Mouse (Mus musculus) hindbrain, embryonic 14.5 days (tissue): Measurements from ENCODE around the gene Sipa1l3. TPM values are rescaled to one million over a fixed set of nuclear protein-coding genes. Genes with fewer than 3 reads are reported as not detected.

Experiments used
- ATAC-seq: fragments of 200-750 bp; cut with Nextera tagmentation; 2 replicates; pipeline ENCODE4 v1.8.0; 2017; ENCODE audit warnings: moderate number of reproducible peaks, mild to moderate bottlenecking, moderate TSS enrichment, moderate library complexity; ENCODE audit not compliant: low FRiP score
- DNase-seq: peaks from one replicate; pipeline ENCODE4 v3.0.0-alpha.2; 2015; ENCODE audit warnings: low spot score
- H3K27ac ChIP-seq: fragments of 300-500 bp; sonication (generic); 2 replicates; pipeline ENCODE4 v1.5.1; 2014; ENCODE audit warnings: mild to moderate bottlenecking, moderate library complexity
- H3K27me3 ChIP-seq: fragments of 300-500 bp; sonication (generic); 2 replicates; pipeline ENCODE4 v1.6.1; 2014; ENCODE audit warnings: mild to moderate bottlenecking, low read length, mixed read lengths; ENCODE audit not compliant: control insufficient read depth, insufficient read depth
- H3K36me3 ChIP-seq: fragments of 300-500 bp; sonication (generic); replicated peaks from 2 replicates; pipeline ENCODE4 v1.6.1; 2014; ENCODE audit not compliant: control insufficient read depth, insufficient read depth
- H3K4me1 ChIP-seq: fragments of 300-500 bp; sonication (generic); replicated peaks from 2 replicates; pipeline ENCODE4 v1.6.1; 2014; ENCODE audit warnings: antibody characterized with exemption, low read length, mixed read lengths; ENCODE audit not compliant: control insufficient read depth, insufficient read depth
- H3K4me2 ChIP-seq: fragments of 300-500 bp; sonication (generic); replicated peaks from 2 replicates; pipeline ENCODE4 v1.6.1; 2014; ENCODE audit warnings: mild to moderate bottlenecking, moderate library complexity
- H3K4me3 ChIP-seq: fragments of 300-500 bp; sonication (generic); replicated peaks from 2 replicates; pipeline ENCODE4 v1.5.1; 2014; ENCODE audit warnings: mild to moderate bottlenecking, low read length
- H3K9ac ChIP-seq: fragments of 300-500 bp; sonication (generic); 2 replicates; pipeline ENCODE4 v1.6.1; 2014
- H3K9me3 ChIP-seq: fragments of 300-500 bp; sonication (generic); 2 replicates; pipeline ENCODE4 v1.6.1; 2016; ENCODE audit warnings: low read length; ENCODE audit not compliant: control insufficient read depth
- WGBS: fragments of 180-500 bp; shearing (Covaris S2); extraction: QIAGEN DNeasy Blood & Tissue Kit; methylation state at CpG from one replicate; pipeline ENCODE4 v1.1.7; 2014; 5-methylcytosine and 5-hydroxymethylcytosine counted together
- polyA plus RNA-seq: library from polyadenylated mRNA; unstranded; fragments of >200 nt; fragmentation: Nextera tagmentation; extraction: Ambion mirVana; gene quantifications from 2 replicates; pipeline ENCODE4 v1.2.1, GENCODE M21; 2014

Gene Sipa1l3
- polyA plus RNA-seq, 1 experiment from 2014 or later = 21.4 TPM

DNA sequence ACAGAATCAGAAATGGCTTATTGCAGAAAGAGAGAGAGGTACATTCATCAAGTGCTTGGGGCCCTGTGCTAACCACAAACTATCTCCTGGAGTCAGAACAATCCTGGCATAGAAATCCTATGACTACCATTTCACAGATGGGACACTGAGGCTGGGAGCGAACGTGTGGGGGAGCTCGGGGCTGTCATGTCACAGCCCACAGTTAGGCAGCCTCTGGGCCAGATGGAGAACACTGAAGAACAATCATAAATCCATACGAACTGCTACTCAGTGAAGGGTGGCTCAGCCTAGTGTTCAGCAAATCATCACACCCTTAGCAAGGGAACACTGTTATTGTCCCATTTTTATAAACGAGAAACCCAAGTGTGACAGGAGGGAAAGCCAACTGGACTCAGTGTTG, 1.3 kb downstream of the Sipa1l3 start:
- ATAC-seq (no peak), DNase-seq (no peak)
- no peaks in the 10 kb centered on the region for H3K27me3 ChIP-seq
- peaks cover 13% of the 10 kb centered on the region for H3K4me1 ChIP-seq
- WGBS = 63% methylated on average over 5 of the region's 5 CpGs
- H3K9ac ChIP-seq = peak overlapping the region; percentile 65; the same call in 1 of the 2 replicates
- peak overlapping the region; percentile 80 for H3K4me2 ChIP-seq
- no peaks in the 10 kb centered on the region for H3K9me3 ChIP-seq
- peak overlapping the region; percentile 57 for H3K4me3 ChIP-seq
- no peak overlapping the region for H3K27ac ChIP-seq
- no peaks in the 10 kb centered on the region for H3K36me3 ChIP-seq

DNA sequence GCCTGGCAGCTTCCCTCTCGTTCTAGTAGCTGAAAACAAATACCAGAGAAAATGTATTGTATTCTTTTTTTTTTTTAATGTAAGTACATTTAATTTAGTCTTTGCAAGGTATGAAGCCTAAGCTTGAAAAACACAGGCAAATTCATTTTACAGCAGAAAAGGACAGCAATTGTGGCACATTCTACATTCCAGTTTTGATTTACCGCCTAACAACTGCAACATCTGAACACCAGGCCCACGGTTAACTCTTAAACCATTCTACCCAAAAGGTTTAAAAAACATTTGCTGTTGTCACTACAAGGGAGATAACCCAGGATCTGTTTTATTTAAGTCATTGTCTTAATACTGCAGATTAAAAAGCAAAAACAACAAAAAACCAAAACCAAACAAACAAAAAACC, 2.8 kb downstream of the Sipa1l3 start:
- Histone ChIP-seq H3K27me3 (no peaks in the 10 kb centered on the region), H3K36me3 (no peaks in the 10 kb centered on the region), H3K4me1 (peaks cover 16% of the 10 kb centered on the region), H3K9me3 (no peaks in the 10 kb centered on the region), H3K9ac (no peak overlapping the region), H3K4me3 (no peak overlapping the region), H3K4me2 (no peak overlapping the region), H3K27ac (no peak overlapping the region)
- WGBS = 85% methylated on average over 3 of the region's 3 CpGs
- DNase-seq = no peak
- no peak for ATAC-seq

DNA sequence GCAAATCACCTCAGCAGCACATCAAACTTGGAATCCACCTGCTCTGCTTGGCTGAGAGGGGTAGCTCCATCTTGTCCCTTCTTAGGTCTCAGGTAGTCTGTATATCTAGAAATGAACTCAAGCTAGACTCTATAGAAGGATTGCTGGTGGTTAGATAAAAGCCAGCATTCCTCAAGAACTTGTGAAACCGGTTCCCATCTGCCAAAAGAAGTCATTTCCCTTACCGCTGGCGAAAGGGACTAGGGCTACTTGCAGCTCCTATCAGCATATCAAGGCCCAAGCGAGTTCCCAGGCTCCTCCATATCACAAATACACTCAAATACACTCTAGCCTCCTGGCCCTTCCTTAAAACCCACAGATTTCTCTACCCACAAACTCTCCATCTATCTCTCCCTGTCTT, 5.7 kb downstream of the Sipa1l3 start:
- Histone ChIP-seq H3K9ac (no peak overlapping the region), H3K27ac (no peak overlapping the region), H3K9me3 (no peaks in the 10 kb centered on the region), H3K4me1 (peaks cover 16% of the 10 kb centered on the region), H3K36me3 (no peaks in the 10 kb centered on the region), H3K4me3 (no peak overlapping the region), H3K4me2 (no peak overlapping the region), H3K27me3 (no peaks in the 10 kb centered on the region)
- 65% methylated on average over 4 of the region's 4 CpGs for WGBS
- DNase-seq (no peak), ATAC-seq (no peak)

DNA sequence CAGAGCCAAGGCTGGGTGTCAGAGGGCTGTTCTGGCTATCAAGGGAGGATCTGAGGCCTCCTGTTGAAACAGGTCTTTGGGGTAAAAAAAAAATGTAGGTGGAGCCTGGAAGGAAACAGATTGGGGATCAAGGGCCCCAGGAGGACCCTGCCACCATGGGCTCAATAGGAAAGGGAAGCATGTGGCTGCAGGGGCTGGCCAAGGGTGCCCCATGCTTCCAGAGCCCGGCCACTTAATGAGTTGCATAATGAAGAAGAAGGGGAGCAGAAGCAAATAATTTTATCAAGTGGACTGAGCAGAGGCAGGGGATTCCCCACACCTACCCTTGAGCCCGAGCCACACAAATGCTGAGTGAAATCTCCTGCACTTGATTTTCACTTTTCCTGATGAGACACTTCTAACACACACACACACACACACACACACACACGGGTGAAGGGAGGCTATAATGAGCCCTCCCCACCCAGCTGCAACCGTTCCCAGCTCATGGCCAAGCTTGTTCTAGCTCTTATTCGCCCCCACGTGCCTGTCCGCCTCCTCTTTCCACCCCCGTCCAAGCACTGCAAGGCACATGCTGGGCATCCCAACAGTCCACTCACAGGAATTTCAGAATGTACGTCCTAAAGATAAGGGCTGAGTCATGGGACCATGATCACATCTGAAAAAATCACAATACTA, 6.7 kb downstream of the Sipa1l3 start:
- H3K27me3 ChIP-seq = no peaks in the 10 kb centered on the region
- peaks cover 6% of the 10 kb centered on the region for H3K4me1 ChIP-seq
- no peaks in the 10 kb centered on the region for H3K9me3 ChIP-seq
- WGBS = 58% methylated on average over 9 of the region's 9 CpGs
- no peak overlapping the region for H3K4me2 ChIP-seq
- H3K27ac ChIP-seq = no peak overlapping the region
- no peak overlapping the region for H3K9ac ChIP-seq
- ATAC-seq = no peak
- no peaks in the 10 kb centered on the region for H3K36me3 ChIP-seq
- H3K4me3 ChIP-seq = no peak overlapping the region
- DNase-seq = no peak

DNA sequence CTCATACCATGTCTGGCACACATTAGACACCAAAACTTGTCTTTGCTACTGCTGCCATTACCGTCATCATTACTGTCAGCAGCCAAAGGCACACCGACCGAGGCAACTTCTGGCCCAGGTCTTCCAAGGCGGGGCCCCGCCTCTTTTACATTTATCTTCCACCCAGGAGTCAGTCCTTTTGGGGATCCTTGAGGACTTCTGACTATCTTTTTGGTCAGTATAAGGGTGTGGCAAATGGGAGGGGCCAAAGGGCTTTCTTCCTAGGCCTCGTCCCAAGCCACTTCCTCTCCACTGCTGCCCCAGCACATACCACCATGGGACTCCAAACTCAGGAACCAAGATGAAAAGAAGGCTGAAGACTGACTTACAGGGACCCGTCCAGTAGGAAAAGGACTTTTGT, 9.9 kb downstream of the Sipa1l3 start:
- Histone ChIP-seq H3K36me3 (no peaks in the 10 kb centered on the region), H3K27ac (no peak overlapping the region), H3K9me3 (no peaks in the 10 kb centered on the region), H3K9ac (no peak overlapping the region), H3K4me3 (no peak overlapping the region), H3K27me3 (no peaks in the 10 kb centered on the region), H3K4me2 (no peak overlapping the region), H3K4me1 (peaks cover 27% of the 10 kb centered on the region)
- DNase-seq (no peak), ATAC-seq (no peak)
- WGBS = 93% methylated on average over 7 of the region's 7 CpGs

DNA sequence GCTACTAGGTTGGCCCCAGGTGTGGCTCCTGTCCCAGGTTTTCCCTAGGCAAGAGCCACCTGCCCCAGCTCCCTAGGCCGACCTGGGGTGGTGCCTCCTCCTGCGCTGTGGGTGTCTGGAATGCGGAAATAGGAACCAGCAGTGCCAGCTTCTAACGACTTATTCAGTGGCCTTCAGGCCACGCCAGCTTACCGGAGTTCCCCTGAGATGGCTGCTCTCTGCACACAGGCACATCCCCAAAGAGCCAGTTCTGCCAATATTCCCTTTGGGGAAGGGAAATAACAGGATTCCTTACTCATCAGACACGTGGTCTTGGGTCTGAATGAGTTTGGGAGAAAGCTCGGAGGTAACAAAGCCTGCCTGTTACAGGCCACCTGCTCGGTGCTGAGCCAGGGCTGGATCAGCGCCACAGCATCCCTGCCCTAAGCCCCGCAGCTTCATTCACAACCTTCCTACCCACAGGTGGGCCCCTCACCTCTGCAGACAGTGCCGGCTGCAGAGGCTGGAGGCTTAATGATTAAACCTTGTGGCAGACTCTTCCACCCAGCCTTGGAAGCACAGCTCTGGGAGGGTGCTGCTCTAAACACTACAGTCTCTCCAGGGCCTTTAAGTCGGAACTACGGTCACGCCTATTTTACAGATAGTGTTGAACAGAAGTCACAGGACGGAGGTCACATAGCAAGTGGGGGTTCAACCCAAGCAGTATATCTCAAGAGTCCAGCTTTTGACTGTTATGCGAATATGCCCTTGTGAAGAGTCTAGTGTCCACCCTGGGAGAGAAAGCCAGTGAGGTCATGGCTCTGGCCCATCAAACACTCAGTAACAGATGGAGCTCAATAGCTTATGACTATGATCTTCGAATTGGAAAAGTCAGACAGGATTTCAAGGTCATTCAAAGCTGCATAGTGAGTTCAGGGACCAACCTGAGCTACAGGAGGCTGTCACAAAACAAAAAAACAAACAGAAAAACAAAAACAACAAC, 12.8 kb downstream of the Sipa1l3 start:
- Histone ChIP-seq H3K4me1 (peaks cover 24% of the 10 kb centered on the region), H3K36me3 (no peaks in the 10 kb centered on the region), H3K4me3 (no peak overlapping the region), H3K4me2 (0 out of 2 replicates have a peak overlapping the region, but pooled peaks have one; percentile 15), H3K9ac (no peak overlapping the region), H3K27me3 (no peaks in the 10 kb centered on the region), H3K9me3 (no peaks in the 10 kb centered on the region), H3K27ac (0 out of 2 replicates have a peak overlapping the region, but pooled peaks have one; percentile 9)
- ATAC-seq = no peak
- no peak for DNase-seq
- 23% methylated on average over 18 of the region's 18 CpGs for WGBS

DNA sequence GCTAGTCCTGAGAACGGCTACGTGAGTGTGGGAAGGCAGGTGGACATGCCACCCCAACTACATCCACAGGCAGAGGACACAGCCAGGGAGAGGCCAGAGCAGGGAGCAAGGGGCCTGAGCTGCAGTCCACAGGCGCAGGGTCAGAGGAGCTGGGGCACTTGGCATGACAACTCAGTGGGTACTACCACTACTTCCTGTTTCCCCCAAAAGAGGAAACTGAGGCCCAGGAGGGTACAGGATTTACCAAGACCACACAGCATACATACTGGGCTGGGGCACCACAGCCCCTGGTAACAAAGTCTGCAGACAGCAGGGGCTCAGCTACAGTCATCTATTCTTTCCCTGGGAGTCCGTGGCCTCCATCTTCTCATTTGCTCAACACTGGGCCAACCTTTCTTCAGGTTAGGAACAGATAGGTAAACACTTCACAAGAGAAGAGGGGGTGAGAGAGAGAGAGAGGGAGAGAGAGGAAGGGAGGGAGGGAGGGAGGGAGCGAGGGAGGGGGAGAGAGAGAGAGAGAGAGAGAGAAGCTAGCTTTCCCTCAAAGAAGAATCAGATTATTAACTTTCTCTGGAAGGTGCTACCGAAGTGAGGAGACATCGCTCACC, 13.7 kb downstream of the Sipa1l3 start:
- no peak for ATAC-seq
- Histone ChIP-seq H3K9me3 (no peaks in the 10 kb centered on the region), H3K4me1 (peaks cover 24% of the 10 kb centered on the region), H3K36me3 (no peaks in the 10 kb centered on the region), H3K27me3 (no peaks in the 10 kb centered on the region), H3K4me2 (no peak overlapping the region), H3K4me3 (no peak overlapping the region), H3K27ac (no peak overlapping the region), H3K9ac (no peak overlapping the region)
- whole genome bisulfite sequencing = 71% methylated on average over 7 of the region's 7 CpGs
- no peak for DNase-seq

DNA sequence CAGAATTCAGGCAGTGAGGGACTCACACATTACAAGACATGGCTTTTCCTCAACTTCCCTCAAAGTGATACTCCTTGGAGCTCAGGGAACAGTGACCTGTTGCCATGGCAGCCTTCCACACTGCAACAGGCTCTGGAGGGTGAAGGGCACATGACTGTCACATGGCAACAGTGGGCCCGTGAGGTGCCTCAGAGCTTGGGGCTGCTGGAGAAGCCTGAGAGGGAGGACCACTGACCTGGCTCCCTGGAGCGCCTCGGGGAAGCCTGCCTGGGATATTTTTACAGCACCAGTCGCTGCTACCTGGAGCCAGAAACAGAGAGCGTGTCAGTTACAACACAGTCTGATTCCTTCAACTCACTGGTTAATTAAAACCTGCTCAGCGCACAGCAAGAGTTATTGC, 14.8 kb downstream of the Sipa1l3 start:
- ATAC-seq = no peak
- H3K9ac ChIP-seq = no peak overlapping the region
- WGBS = 67% methylated on average over 6 of the region's 6 CpGs

DNA sequence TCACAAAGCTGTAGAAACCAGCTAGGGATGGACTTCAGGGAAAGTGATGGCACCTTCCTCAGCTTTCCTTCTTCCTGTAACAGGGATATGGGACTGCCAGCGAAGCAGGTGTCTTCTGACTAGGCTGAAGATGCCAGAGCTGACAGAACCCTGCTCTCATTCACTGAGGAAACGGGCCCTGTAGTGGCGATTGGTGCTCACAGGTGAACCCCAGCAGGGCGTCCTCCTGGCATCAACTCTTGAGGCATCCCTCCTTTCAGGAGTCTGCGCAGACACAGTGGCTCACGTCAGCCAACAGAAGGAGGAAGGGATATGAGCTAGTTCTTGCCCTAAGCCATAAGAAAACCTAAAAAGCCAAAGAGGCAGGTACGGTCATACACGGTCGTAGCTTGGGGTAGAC, 17.2 kb downstream of the Sipa1l3 start:
- Histone ChIP-seq H3K4me2 (no peak overlapping the region), H3K36me3 (no peaks in the 10 kb centered on the region), H3K27ac (no peak overlapping the region), H3K9ac (no peak overlapping the region), H3K27me3 (no peaks in the 10 kb centered on the region), H3K4me1 (peaks cover 33% of the 10 kb centered on the region), H3K9me3 (no peaks in the 10 kb centered on the region), H3K4me3 (no peak overlapping the region)
- ATAC-seq (no peak), DNase-seq (no peak)
- 95% methylated on average over 9 of the region's 9 CpGs for WGBS

More for the DNA sequence above, 14.8 kb downstream of the Sipa1l3 start:
- H3K4me2 ChIP-seq = no peak overlapping the region
- no peaks in the 10 kb centered on the region for H3K27me3 ChIP-seq
- no peaks in the 10 kb centered on the region for H3K9me3 ChIP-seq
- peaks cover 24% of the 10 kb centered on the region for H3K4me1 ChIP-seq
- no peak overlapping the region for H3K4me3 ChIP-seq
- H3K36me3 ChIP-seq = no peaks in the 10 kb centered on the region
- no peak for DNase-seq
- no peak overlapping the region for H3K27ac ChIP-seq
